Mouse (Mus musculus) megakaryocyte, embryonic 14.5 days (primary cell): ENCODE measurements around the gene Rasl11b.

Source experiments
- FLI1 ChIP-seq: IDR thresholded peaks from 2 replicates; pipeline ENCODE4 v1.6.1; 2012; ENCODE audit warnings: low read length, inconsistent platforms, mixed read lengths
- GATA1 ChIP-seq: IDR thresholded peaks from 3 replicates; pipeline ENCODE4 v1.6.1; 2012; ENCODE audit warnings: mixed read lengths, low read length, inconsistent platforms, borderline replicate concordance

- TF ChIP-seq GATA1: no peak
- no peak for TF ChIP-seq FLI1
Observed at GRCm38 (mm10) chr5:74180216-74180615, 14.9 kb upstream of the Rasl11b start.
